Mouse (Mus musculus) left cerebral cortex, adult 18-20 months (tissue): ENCODE data around the gene Hoxc6. TPM values are rescaled to one million over a fixed set of nuclear protein-coding genes. Genes with fewer than 3 reads are reported as not detected.

Source experiments
- DNase-seq, 2 experiments: peaks; one replicate each; pipeline ENCODE4 v3.0.0; 2021 to 2022; ENCODE audit warnings: low spot score in 2 of 2, mixed read lengths in 1 of 2
- total RNA-seq, 2 experiments: library from RNA; stranded (reverse); gene quantifications; 2 replicates each; pipeline ENCODE4 v1.2.3; 2021

The Hoxc6 gene
- total RNA-seq, 2 experiments from 2014 or later = not detected

DNA sequence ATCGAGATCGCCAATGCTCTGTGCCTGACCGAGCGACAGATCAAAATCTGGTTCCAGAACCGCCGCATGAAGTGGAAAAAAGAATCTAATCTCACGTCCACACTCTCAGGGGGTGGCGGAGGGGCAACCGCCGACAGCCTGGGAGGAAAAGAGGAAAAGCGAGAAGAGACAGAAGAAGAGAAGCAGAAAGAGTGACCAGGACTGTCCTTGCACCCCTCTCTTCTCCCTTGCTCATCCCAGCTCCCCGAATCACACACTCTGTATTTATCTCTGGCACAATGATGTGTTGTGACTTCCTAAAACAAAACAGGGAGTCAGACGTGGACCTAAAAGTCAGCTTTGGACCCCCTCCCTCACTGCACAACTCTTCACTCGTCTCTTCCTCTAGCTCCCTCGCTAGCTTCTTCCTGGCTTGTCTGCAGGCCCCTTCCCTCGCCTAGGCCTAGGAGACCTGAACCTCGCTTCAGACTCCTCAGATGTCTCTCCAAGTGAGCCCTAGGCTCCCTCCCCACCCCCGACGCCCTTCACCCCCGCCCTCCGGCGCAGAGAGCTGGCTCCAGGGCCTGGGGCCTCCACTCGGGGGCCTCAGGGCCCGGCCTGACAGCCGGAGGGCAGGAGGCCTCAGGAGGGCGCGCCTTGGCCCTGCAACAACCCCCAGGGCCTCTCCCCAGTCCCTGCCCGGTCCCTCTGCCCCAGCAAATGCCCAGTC is 12.9 kb downstream of the Hoxc6 start:
- DNase-seq = no peak

DNA sequence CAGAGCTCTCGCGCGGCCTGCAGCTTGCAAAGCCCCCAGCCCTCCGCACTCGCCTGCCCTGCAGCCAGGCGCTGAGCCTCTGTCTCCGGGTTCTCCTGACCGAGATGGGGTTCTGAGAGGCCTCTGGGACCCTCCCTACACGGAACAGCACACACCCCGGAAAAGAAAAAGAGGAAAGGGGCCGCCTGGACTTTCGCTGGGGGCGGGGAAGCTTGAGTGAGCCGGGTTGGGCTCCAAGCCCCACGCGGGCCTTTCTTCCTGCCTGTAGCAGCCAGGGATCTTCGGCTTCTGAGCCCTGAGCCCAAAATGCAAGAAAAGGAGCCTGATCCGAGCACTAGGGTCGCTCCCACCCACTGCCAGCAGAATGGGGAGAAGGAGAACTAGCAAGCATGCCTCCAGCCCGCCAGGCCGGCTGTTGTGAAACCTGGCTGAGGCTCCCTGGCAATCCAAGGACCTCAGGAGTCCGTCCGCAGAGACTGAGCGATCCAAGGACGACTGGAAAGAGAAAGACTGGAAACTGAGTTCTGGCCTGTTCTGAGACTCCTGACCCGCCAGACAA is 13.9 kb downstream of the Hoxc6 start:
- no peak for DNase-seq

DNA sequence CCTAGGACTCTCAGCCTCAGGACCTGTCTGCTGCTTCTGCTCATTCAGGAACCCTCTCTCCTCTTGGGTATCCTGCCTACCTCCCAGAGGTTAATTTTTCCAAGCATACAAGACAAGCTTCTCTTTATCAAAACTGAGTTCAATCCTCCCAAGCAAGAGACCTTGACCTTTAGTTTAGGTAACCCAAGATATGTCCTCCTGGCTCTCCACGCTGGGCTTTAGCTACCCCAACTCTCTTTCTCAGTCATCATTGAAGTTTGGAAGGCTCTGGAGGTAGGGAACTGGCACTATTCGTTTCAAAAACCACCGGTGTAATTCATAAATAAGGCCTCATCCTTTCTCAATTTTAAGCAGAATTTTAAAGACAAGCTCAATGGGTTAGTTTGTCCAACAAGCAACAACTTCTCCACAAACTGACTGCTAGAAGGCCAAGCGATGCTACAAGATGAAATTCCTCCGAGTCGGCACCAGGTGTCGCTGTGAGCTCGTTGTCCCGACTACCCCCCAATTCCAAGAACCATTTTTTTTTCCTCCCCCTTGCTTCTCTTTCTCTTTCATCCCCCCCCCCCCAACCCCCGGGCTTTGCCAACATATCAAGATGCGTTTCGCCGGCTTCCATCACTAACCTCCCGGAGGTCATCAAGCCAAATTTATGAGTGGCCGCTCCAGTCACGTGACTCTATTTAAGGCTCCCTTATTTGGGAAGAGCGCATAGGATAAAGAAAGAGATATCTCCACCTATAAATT is 15.4 kb downstream of the Hoxc6 start:
- DNase-seq = peak; percentile 42 to 49

DNA sequence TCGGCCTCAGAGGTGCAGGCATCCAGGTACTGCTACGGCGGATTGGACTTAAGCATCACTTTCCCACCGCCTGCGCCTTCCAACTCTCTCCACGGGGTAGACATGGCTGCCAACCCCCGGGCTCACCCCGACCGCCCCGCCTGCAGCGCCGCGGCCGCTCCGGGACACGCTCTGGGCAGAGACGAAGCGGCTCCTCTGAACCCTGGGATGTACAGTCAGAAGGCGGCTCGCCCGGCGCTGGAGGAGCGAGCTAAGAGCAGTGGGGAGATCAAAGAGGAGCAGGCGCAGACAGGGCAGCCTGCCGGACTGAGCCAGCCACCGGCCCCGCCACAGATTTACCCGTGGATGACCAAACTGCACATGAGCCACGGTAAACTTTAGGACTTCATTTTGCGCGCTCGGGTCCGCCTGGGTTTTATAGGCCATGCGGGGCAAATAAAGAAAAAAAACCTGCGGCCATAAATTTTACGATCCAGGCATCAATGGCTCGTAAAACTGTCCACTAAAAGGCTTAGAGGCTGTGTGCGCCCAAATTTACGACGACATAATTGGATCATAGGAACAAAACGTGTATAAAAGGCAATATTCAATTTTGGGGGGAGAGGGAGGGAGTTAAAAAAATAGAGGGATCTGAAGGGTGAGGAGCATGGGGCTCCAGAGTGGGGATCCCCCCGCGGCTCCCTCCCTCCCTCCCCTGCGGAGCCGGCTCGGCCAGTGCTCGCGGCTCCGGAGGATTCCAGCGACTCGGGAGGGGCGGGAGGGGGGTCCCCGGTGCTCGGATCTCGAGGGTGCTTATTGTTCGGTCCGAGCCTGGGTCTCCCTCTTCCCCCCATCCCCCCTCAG is 16.3 kb downstream of the Hoxc6 start:
- DNase-seq = no peak

DNA sequence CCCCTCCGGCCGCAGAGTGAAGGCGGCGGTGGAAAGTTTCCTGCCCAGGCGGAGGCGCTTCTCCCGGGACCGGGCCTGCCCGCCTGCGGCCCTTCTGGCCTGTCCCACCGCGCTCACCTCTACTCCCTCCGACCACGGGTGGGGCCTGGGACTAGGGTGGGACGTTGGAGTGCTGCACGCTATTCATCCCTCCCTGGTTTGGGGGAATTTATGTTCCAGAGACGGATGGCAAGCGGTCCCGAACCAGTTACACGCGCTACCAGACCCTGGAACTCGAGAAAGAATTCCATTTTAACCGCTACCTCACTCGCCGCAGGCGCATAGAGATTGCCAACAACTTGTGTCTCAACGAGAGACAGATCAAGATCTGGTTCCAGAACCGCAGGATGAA is 16.9 kb downstream of the Hoxc6 start:
- no peak for DNase-seq

DNA sequence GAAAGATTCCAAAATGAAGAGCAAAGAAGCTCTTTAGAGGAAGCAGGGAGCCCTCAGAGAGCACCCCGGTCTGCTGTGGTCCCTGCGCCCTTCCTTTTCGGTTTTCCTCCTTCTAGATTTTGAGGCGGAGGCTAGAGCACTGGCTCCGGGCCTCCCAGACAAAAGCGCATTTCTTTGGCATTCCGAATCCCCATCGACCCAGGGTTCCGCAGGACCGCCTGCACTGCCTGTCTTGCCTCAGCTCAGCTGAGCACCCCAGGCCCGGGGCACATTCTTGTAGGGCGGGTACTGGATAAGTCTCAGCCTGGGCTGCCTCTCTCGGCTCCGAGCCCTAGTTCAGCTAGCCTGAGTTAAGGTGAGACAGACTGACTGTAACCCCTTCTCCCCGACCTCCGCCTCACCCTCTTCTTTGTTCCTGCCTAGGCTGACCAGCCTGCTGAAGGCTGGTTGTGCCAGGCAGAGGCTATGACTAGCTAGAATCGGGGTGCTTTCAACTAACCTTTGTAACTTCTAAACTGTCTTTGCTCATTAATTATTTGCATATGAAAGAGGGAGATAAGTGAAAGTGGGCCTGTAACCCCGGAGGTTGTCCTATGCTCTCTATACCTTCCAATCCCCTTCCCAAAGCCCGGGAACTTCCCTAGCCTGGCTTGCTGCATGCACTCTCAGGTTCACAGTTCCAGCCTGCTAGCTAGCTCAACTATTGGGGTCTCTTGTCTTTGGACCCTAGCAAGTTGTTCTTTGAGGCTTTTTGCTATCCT is 17.5 kb downstream of the Hoxc6 start:
- DNase-seq = no peak

DNA sequence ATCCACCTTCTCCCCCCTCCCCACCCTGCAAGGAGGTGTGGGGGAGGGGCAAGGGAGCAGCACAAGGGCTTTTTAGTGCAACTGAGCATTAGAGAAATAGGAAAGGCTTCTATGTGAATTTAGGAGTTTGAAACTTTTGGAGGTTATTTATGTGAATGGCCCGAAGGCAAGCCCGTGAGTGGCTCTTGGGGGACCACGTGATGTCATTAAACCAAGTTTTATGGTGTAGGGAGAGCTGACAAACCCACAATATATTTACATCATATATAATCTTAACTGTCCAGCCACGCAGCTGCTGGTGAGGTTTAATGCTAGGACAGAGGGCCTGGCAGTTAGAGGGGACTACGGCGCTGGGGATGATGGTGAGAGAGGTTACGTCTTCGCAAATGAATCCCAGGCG is 20.6 kb downstream of the Hoxc6 start, which contains the start of gene Hoxc4:
Gene Hoxc4, plus strand, starts transcription at position 299 of the 400 bp plus-strand sequence.
- no peak for DNase-seq

DNA sequence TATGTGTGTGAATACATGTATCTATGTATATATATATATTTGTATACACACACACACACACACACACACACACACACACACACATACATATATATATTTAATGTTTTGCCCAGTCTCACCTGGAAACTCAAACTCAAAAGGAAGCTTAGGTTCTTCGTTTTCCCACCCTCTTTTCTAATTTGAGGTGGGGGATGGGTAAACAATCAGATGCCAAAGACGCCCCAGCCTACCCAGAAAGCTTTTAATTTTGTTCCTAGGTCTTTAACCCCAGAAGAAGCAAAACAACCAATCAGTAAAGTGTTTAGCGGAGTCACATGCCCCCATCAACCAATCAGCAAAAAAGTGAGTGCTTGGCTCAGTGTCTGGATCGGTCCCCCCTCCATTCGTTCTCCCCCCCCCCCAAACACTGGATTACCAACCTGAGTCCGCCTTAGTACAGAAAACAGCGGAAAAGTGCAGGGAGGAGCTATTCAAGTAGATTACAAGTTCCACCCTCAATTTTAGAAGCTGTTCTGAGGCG is 22.9 kb downstream of the Hoxc6 start:
- no peak for DNase-seq

DNA sequence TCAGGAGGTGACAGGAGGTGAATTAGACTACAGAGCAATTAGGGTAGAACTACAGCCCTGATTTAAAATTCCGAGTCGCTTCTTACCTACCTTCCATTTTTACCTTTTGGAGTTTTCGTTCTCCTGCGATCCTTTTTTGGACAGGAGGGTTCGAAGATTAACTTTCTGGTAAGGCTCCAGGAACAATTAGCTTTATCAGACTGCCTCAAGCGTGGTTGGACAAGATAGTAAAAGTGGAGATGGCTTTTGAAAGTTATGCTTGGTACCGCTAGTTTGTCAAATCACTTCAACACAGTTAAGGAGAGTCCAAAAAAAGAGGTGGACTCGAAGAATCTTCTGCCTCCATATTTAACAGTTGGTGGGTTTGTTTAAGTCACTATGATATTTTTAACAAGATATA is 23.5 kb downstream of the Hoxc6 start:
- no peak for DNase-seq

DNA sequence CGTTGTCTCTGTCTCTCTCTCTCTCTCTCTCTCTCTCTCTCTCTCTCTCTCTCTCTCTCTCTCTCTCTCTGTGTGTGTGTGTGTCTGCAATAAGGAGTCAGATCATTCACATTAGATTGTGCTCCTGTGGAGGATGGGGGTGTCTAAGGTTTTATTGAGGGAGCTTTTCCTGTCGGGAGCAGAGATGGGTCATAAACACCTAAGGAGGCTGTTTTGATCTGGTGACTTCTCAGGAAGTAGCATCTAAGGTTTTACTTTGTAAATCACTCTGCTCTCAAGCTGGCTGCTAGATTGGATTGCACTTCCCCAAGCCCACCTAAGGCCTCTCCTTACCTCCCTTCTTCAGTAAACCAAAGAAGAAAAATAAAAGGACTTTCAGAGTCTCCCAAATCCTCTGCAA is 26.1 kb downstream of the Hoxc6 start:
- no peak for DNase-seq

DNA sequence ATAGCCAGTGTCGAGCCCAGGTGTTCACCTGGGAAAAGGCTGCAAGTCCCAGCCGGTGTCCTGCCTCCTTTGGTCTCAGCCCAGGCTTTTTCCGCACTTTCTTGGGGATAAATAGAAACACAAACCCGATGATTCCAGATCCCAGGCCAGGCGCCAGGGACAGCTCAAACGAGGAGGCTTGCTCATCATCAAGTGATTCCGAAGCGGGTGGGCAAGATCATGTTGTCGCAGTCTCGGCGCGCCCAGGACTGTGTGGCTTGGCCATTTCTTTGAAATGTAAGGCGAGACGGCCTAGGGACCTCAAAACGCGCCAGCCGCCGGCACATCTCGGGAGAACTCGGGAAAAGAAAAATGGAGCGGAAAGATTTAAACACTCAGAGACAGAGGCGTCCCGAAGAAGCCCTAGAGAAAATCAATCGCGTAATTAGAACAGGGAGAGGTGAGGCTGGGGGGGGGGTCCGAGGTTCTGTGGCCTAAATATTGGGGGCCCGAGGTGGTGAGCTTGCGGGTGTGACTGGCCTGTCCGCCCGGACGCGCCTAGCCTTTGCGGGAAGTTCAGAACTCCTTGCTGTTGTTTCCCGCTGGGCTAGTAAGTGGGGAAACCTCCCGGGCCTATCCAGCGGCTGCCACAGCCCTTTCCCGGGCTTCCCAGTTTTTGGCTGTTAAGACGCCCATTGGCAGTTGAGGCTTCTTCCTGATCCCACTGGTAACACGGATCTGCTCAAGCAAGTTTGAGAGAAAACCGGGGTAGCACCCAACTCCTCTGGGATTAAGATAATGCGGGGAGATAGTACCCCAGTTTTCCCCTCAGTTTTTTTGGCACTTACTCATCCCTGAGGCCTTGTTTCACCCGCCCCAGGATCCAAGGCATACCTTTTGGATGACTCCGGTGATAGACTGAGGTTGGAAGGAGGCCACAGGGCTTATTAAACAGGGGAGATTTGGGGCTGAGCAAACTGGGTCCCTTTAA is 29.5 kb downstream of the Hoxc6 start:
- no peak for DNase-seq

DNA sequence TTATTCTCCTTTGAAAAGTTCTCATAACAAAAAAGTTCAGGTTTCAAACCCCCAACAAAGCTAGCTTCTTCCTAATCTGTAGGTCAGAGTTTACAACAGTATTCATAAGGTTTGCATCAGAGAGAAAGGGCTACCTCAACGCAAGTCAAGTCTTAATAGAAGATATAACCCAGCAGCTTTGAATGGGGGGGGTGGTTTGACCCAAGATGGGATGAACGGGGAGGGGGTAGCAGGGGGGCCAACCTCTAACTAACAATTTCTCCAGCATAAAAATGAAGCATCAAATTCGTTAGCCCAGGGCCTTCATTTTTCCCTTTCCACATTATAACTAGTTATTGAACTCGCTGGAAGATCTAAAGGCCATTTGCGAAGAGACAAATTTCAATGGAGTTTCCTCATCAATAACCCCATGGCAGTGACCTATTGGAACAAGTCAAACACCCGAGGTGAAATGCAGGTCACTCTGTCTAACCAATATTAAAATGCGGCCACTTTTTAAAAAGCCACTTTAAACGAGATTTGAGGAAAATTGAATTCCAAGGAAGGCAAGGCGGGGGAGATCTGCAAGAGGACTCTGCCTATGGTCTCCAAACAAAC is 31.0 kb downstream of the Hoxc6 start:
- DNase-seq = no peak

DNA sequence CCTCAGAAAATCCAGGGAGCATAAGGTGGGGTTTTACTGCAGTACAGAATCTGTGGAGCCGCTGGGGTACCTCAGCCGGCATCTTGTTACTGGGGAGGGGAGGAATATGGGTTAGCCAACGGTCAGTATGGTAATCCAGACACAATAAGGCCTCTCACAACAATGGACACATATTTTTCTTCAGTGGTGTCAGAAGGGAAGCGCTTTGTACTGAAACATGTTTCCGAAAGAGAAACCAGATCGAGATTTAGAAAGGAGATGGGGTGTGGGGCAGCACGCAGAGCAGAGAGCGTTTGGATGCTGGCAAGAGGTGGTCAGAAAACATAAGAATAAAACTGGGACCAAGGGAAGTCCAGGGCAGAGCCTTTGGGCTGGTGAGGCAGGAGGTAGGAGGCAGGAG is 32.1 kb downstream of the Hoxc6 start:
- no peak for DNase-seq

DNA sequence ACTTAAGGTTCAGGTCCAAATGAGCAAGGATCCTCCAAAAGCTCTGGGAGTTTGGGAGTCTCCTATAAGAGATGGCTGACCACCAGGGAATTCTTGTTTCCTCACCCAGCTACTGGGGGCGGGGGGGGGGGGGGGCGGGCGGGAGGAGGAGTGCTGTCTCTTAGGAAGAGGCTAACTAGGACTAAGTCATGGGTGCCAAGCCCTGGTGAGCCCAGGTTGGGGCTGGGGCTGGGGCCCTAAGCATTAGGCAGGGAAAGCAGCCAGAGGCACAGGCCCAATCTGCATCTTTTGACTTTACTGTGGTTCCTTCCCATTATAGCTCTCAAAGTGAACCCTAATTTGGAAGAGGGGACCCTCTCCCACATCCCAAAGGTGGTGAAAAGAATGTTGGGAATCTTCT is 34.1 kb downstream of the Hoxc6 start:
- DNase-seq = no peak

DNA sequence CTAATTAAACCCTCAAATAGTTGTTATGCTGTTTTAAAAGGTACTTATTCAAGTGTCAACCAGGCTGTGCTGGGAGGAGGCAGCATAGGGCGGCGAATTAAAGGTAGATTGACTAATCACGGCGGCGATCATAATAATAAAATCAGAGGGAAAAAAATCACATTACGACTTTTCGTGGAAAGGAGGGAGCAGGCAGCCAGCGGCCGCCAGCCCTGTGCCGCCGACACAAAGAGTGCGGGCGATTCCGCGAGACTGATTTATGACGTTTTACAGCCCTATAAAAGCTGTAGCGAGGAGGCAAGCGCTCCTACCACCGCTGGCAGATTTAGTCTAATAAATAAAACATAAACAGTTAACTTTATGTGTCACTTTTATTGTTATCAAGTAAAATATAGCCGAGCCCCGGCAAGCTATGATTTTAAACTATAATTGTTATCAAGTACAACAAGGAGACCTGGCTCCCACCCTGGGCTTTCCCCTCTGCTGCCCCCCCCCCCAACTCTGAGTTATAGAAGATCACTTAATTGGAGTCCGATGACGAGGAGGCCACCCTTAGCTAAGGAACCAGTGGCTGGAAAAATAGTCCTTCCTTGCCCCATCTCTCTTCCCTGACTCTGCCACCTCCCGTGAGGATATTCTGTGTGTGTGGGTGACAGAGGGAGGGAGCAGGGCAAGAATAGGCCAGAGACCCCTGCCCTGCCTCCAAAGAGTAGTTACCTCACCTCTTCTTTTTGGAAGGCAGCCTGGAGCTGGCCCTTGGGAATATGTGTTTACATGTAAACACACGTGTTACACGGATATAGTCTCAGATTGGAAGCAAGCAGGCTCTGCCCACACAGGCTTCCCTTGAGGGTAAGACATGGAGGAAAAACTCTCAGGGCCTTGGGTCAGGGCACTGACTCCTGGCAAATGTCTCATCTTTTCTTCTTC is 34.9 kb downstream of the Hoxc6 start:
- no peak for DNase-seq

DNA sequence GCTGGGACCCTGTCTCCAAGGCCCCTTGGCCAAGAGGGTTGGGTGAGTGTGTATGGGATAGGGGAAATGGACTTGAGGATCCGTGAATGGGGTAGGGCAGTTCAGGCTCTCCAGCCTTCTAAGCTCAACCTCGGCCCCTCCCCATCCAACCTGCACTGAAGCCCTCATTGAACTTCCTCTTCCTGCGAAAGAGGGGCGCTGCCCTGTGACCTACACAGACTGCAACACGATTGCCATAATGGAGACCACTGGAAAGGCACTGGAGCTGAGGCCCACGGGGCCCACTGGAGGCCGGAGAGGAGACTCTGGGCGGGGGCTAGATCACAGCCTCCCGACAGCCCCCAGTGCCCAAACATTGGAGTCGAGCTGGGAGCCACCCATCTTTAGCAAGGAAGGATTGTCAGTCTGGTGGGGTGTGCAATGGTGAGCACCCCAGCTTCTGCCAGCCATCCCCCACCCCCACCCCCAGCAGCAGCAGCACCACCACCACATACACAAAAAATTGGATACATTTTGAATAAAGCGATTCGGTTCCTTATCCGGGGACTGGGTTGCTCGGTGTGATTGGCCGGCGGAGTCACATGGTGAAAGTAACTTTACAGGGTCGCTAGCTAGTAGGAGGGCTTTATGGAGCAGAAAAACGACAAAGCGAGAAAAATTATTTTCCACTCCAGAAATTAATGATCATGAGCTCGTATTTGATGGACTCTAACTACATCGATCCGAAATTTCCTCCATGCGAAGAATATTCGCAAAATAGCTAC is 36.2 kb downstream of the Hoxc6 start:
- DNase-seq = no peak
